Mouse (Mus musculus) inflammation-experienced regulatory T-cells, adult 6 months (primary cell): ENCODE measurements around the gene Cyfip2. TPM values are rescaled to one million over a fixed set of nuclear protein-coding genes. Genes with fewer than 3 reads are reported as not detected.

Experiments used
- ATAC-seq: one replicate; pipeline ENCODE4 v1.8.0; 2017
- polyA plus RNA-seq, 3 experiments: library from polyadenylated mRNA; unstranded; fragments of 100-300 nt; shearing (Covaris generic); gene quantifications; one replicate each; pipeline ENCODE4 v1.2.1; 2017

The Cyfip2 gene
- polyA plus RNA-seq: 10 to 100 TPM; 64.0 to 82.6 (median 70.0) TPM

GRCm38 (mm10) chr11:46312523-46313035 lies at the start of gene Cyfip2:
Cyfip2 (minus strand) TSS chr11:46312859.
- ATAC-seq: no peak

DNA sequence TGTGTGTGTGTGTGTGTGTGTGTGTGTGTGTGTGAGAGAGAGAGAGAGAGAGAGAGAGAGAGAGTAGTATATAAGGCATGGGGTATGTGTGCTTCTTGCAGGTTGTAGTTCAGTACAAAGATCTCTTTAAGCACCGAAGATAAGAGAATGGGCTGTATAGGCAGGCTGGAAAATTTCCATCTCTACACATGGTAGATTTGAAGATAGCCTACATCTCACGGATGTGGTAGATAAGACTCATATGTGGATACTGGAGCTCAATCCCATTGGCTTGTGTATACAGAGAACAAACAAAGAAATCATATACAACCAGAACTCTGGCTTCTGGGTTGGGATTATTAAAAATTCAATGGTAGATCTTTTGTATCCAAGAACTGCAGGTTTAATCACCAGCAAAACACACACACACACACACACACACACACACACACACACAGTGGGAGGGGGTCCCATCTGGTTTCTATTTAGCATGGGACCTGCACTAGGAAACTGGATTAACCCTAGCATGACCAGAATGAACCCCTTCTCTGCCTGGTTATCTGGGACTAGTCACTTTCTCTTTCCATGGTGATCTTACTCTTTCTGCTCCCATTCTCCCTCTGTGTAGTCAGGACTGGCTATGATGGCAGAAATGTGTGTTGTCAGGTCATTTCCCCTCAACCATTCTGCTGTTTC lies 48.5 kb upstream of the Cyfip2 start:
- ATAC-seq: no peak

GRCm38 (mm10) chr11:46358369-46358768 lies 45.7 kb upstream of the Cyfip2 start:
- ATAC-seq: no peak

DNA sequence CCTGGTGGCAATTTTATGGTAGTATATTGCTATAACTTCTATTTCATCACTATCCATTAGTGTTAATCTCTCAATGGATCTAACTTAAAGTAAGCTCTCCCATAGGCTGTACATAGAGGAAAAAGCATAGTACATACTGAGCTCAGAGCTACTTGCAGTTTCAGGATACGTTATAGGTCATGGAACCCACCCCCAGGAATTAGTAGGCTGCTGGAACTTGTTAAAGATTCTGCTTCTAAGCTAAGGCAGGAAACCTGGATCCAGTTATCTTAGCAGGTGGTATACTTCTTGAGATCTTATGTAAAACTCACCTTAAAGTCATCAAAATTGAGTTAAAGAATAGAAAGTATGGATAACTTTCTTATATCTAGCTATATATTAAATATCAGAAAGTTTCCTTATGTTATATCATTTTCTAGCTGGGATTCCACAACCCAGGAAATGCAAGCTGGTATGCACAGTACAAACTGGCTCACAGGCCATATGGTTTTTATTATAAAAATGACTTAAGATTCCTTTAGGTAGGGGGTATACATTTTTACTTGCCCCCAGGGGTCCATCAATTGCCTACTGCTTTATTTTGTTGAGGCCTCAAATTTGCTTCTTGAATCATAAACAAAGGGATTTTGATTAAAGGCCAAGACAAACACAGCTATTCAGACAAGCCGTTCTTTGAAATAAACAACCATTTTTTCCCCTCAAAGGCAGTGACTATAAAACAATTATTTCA lies 37.2 kb upstream of the Cyfip2 start:
- no peak for ATAC-seq

- peak; percentile 30 for ATAC-seq
These were observed 35.8 kb upstream of the Cyfip2 start for GRCm38 (mm10) chr11:46348416-46348815.

DNA sequence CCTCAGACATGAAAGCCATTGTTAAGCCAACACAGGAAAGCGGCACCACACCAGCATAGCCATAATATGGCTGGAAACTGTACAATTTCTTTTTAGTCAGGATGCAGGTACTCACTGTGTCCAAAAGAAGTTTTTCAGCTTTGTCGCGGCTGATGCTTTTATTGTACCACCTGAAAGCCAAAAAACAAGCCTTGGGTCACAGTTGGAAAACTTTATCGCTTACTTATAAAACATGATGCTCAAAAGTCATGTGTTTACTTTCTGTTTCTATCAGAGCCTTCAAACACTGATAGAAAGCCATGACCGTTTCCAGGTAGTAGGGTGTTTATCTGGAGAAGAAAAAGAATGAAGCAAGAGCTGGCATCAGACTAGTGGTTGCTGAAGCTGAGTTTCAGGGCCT lies 35.1 kb upstream of the Cyfip2 start:
- peak; percentile 7 for ATAC-seq

DNA sequence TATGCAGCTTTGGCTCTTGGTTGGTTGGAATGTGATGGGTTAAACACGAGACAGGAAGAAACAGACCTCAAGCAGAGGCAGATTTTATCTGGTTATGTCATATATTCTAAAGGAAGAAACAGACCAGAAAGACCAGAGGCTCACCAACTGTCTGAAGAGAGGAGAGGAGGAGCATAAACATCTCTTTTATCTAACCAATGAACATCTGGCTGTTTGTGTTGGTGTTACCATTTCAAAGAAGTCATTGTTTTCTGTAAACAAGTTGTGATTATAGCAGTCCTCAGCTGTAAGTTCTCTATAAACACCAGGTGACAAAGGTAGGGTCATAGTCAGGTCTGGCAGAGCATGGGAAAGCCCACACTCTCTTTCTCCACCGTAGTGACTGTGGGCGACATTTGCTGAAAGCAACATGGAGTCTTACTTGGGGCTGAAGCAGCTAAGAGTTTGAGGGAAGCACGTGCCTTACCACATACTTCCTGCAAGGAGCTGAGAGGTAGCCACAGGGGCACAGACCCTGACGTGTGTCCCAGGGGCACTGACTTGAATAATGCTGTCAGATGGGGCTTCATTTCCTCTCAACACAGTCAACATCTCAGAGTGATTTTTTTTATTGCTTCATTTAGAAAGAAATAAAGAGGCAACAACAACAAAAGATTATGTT lies 31.4 kb upstream of the Cyfip2 start:
- peak; percentile 81 for ATAC-seq

- ATAC-seq: no peak
These were observed 29.3 kb upstream of the Cyfip2 start for GRCm38 (mm10) chr11:46341960-46342359.

- ATAC-seq: no peak
These were observed 23.4 kb upstream of the Cyfip2 start for GRCm38 (mm10) chr11:46336020-46336419.

DNA sequence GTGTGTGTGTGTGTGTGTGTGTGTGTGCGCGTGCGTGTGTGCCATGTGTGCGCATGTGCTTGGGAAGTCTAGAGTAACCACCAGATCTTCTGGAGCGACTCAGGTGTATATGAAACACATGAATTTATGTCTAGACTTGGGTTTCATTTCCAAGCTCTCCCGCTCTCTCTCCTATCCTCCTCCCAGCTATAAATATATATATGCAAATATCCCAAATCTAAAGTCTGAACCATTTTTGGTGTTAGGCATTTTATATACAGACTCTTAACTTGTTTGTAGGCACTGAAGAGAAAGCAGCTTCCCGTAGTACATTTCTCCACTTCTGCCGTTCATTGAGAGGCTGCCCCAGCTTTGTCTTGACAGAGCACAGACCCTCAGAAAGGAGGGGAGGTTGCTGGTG lies 19.6 kb upstream of the Cyfip2 start:
- ATAC-seq: no peak

DNA sequence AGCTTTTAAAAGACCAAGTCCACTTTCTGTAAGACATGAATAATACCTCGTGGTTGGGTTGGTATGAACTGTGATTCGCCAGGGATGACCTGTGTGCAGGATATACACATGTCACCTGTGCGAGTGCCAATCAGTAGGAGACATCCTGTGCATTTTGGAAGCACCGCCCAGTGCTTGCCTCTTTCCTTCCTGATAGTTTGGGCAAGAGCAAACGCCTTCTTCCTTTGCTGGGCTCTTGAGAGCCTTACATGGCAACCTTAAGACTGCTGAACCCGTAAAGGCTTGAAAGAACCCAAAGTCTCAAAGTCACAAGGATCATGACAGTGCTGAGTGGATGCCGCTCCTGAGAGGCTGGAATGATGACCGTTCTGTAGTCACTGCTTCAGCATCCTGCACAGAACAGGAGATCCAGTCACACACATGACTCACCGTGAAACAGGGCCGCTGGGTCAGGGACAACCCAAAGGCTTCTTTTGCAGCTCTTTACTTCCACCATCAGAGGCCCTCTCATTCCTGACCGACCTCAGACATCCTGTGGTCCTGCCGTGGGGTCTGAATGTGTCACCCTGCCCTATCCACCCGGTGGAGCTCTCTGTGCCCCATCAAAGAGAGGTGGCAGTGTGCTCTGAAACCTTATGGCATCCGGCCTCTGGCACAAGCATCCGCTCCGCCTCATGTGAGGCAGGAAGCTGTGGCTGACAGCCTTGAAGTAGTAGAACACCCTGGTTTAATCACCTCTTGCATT lies 13.8 kb upstream of the Cyfip2 start:
- ATAC-seq: peak; percentile 92

GRCm38 (mm10) chr11:46321559-46321958 lies 8.9 kb upstream of the Cyfip2 start:
- ATAC-seq: no peak

DNA sequence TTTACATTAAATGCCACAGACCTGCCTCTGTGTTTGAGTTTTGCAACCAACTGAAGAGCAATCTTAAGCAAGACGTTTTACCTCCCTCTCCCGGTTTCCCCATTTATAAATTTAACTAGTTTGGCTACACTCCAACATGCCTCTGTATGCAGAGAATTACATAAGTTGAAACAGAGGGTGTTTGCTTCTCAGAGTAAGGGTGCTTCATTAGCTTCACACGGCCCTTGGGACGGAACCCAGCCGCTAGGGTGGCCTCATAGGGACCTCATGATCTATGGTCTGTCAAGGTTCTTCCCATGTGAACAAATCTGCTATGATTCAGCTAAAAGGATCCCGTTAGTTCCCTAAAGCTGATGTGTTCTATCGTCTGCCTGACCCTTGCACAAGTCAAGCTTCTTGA lies 1.9 kb upstream of the Cyfip2 start:
- no peak for ATAC-seq

GRCm38 (mm10) chr11:46313851-46314250 lies 1.2 kb upstream of the Cyfip2 start:
- ATAC-seq: no peak

DNA sequence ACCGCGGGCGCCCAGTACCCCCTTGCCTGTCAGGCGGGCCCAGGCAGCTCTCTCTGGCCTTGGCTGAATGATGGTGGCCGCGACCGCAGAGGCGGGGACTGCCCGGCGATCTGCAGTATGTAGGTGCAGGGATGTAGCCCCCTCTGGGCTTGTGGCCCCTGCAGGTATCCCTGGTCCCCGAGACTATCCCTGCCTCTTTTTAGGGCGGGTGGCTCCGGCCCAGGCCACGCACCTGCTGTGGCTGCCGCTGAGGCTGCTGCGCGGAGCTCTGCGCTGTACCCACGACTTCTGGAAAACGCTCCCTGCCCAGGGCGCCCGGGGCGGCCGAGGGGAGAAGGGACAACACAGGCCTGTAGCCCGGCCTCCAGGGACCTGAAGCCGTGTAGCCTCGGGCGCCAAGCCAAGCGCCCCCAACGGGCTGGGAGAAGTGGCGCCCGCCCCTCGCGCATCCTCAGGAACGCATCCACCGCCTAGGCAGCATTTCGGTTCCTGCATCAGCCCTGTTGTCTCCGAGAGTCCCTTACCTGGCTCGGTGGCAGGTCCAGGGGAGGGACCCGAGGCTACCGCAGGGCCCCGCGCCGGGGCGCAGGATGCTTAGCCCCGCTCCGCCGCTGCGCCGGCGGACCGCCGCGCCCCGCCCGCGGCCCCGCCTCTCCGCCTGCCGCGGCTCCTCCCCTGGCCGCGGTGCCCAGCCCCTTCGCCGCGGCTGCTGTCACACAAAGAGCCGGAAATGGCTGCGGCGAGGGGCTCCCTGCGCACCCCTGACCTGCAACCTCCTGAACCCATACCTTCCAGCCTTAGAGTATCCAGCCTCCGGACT lies 746 bp downstream of the Cyfip2 start:
- peak; percentile 51 for ATAC-seq

- ATAC-seq: peak; percentile 23
These were observed 1.4 kb downstream of the Cyfip2 start for GRCm38 (mm10) chr11:46311181-46311702.

DNA sequence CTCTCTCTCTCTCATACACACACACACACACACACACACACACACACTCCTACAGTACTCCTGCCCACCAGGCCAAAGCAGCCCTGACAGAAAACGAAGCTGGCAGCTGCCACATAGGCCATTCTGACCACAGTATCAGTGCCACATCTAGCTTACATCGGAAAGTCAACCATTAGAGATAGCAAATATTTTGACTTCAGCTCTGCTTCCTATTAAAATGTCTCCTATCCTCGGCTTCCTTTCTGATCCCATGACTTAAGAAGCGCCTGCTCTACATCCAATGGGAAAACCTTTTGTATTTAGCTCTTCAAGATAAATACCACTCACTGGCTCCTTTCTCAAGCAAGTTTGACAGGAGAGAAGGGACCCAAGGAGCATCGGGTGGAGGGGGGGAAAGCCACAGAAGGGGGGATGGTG lies 2.0 kb downstream of the Cyfip2 start:
- ATAC-seq: no peak

DNA sequence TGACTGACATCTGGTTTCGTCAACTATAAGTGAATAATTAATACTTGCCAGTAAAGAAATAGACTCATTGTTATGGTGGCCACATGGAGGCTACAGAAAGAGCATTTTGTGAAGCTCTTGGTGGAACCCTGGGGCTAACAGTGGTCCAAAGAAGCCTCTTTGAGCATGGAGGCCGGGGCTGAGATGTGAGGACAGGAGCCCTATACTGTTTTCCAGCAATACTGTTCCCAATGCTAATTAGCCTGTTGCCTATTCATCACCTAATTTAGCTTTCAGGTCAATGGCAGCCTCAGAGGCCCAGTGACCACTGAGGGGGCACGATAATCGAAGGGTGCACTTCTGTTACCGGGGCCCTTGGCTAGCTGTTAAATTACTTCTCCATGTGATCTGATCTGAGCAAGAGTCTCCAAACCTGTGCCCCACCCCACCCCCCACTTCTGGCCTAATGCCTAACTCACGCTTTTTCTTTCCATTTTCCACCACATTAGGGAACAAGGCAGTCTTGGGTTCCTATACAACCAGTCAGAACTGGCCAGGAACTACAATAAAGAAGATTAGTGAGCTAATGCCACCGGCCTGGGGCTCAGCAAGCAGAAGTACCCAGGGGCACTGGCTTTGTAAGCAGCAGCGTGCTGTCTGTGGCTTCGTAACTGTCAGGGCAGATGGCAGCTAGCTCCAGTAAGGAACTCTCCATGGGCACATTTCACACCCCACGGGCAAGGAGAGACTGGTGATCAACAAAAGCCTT lies 2.7 kb downstream of the Cyfip2 start:
- no peak for ATAC-seq

- ATAC-seq: no peak
These were observed 3.4 kb downstream of the Cyfip2 start for GRCm38 (mm10) chr11:46309111-46309741.

GRCm38 (mm10) chr11:46308271-46308974 lies 4.2 kb downstream of the Cyfip2 start:
- ATAC-seq: peak; percentile 39
